Mouse (Mus musculus) bone marrow, adult 2 months (tissue): ENCODE results near the gene Peli3. TPM values are rescaled to one million over a fixed set of nuclear protein-coding genes. Genes with fewer than 3 reads are reported as not detected.
A peak's percentile ranks its signal among the peaks of the same experiment; 100 is the strongest.

Experiments used
- H3K27ac ChIP-seq: fragments of 200-500 bp; 2 replicates; pipeline ENCODE4 v1.5.1; 2012; ENCODE audit warnings: low read depth, mild to moderate bottlenecking, control low read depth, inconsistent platforms, low read length; ENCODE audit not compliant: control insufficient read depth, poor library complexity, insufficient read depth
- H3K4me1 ChIP-seq: fragments of 200-500 bp; 2 replicates; pipeline ENCODE4 v1.6.1; 2011; ENCODE audit warnings: low read length; ENCODE audit not compliant: control insufficient read depth, insufficient read depth
- H3K4me3 ChIP-seq: fragments of 200-500 bp; replicated peaks from 2 replicates; pipeline ENCODE3; 2011; ENCODE audit warnings: mild to moderate bottlenecking, low read depth, low read length, control low read depth; ENCODE audit not compliant: control insufficient read depth
- CTCF ChIP-seq: fragments of 200-500 bp; IDR thresholded peaks from 2 replicates; pipeline ENCODE4 v1.5.1; 2011; ENCODE audit warnings: low read length, control low read depth; ENCODE audit not compliant: control insufficient read depth, insufficient read depth
- POLR2A ChIP-seq: fragments of 200-500 bp; IDR thresholded peaks from 2 replicates; pipeline ENCODE4 v1.6.1; 2011; ENCODE audit warnings: low read depth, mild to moderate bottlenecking, control low read depth, low read length, borderline replicate concordance; ENCODE audit not compliant: control insufficient read depth
- WGBS: fragments of 180-500 bp; shearing (Covaris S2); methylation state at CpG from one replicate; pipeline ENCODE4 v1.1.7; 2018; 5-methylcytosine and 5-hydroxymethylcytosine counted together
- polyA plus RNA-seq: library from polyadenylated mRNA; stranded (reverse); fragments of >200 nt; gene quantifications from 2 replicates; pipeline ENCODE4 v1.2.4, GENCODE M21; 2011; ENCODE audit warnings: low replicate concordance; ENCODE audit not compliant: missing spikeins, insufficient read depth, insufficient read length

Peli3 gene
- not detected in 2 replicates for polyA plus RNA-seq

- under 1% methylated on average over 55 of the region's 55 CpGs for WGBS
- no peaks in the 10 kb centered on the region for H3K4me1 ChIP-seq
- H3K27ac ChIP-seq, result no peak within 1 kb of the TSS
- H3K4me3 ChIP-seq, result no peak within 1 kb of the TSS
- TF ChIP-seq CTCF, result no peak
- TF ChIP-seq POLR2A, result no peak
These were observed at the start of gene Peli3 for GRCm38 (mm10) chr19:4942551-4943252. Gene Peli3 (minus strand): TSS chr19:4943127.

- TF ChIP-seq POLR2A (no peak), CTCF (no peak)
- 10% methylated on average over 8 of the region's 8 CpGs for WGBS
- H3K27ac ChIP-seq, result no peak overlapping the region
- H3K4me3 ChIP-seq, result no peak overlapping the region
- no peaks in the 10 kb centered on the region; the same call in 1 of the 2 replicates for H3K4me1 ChIP-seq
These were observed 49.4 kb upstream of the Peli3 start for GRCm38 (mm10) chr19:4992371-4992770.

GRCm38 (mm10) chr19:4990716-4991115 is 47.8 kb upstream of the Peli3 start:
- Histone ChIP-seq H3K4me1 (no peaks in the 10 kb centered on the region; the same call in 1 of the 2 replicates), H3K27ac (no peak overlapping the region), H3K4me3 (no peak overlapping the region)
- no peak for TF ChIP-seq CTCF
- no peak for TF ChIP-seq POLR2A
- 4% methylated on average over 21 of the region's 22 CpGs for WGBS

GRCm38 (mm10) chr19:4990256-4990625 is 47.3 kb upstream of the Peli3 start, which contains the start of gene Npas4:
Gene Npas4 (minus strand): TSS chr19:4990316.
- 29% methylated on average over 4 of the region's 4 CpGs for WGBS
- Histone ChIP-seq H3K4me1 (no peaks in the 10 kb centered on the region; the same call in 1 of the 2 replicates), H3K27ac (no peak within 1 kb of the TSS), H3K4me3 (no peak within 1 kb of the TSS)
- TF ChIP-seq POLR2A (no peak), CTCF (no peak)

GRCm38 (mm10) chr19:4989434-4990255 is 46.7 kb upstream of the Peli3 start:
- no peak for TF ChIP-seq CTCF
- TF ChIP-seq POLR2A, result no peak
- Histone ChIP-seq H3K27ac (no peak overlapping the region), H3K4me1 (no peaks in the 10 kb centered on the region; the same call in 1 of the 2 replicates), H3K4me3 (no peak overlapping the region)
- WGBS, result 21% methylated on average over 47 of the region's 47 CpGs

GRCm38 (mm10) chr19:4989013-4989412 is 46.1 kb upstream of the Peli3 start:
- whole genome bisulfite sequencing, result 4% methylated on average over 13 of the region's 13 CpGs
- Histone ChIP-seq H3K4me3 (no peak overlapping the region), H3K27ac (no peak overlapping the region), H3K4me1 (no peaks in the 10 kb centered on the region; the same call in 1 of the 2 replicates)
- TF ChIP-seq POLR2A (peak; percentile 34; the same call in 1 of the 2 replicates), CTCF (peak; percentile 32; the same call in 1 of the 2 replicates)

GRCm38 (mm10) chr19:4981767-4982166 is 38.8 kb upstream of the Peli3 start:
- H3K27ac ChIP-seq, result no peak overlapping the region
- H3K4me3 ChIP-seq, result no peak overlapping the region
- TF ChIP-seq POLR2A, result no peak
- TF ChIP-seq CTCF, result peak; percentile 62
- no peaks in the 10 kb centered on the region for H3K4me1 ChIP-seq

- Histone ChIP-seq H3K27ac (no peak overlapping the region), H3K4me1 (no peaks in the 10 kb centered on the region), H3K4me3 (no peak overlapping the region)
- 82% methylated on average over 2 of the region's 2 CpGs for WGBS
- no peak for TF ChIP-seq POLR2A
- peak; percentile 60 for TF ChIP-seq CTCF
These were observed 25.3 kb upstream of the Peli3 start for GRCm38 (mm10) chr19:4968236-4968635.
